Mouse (Mus musculus) MEL (cell line): ENCODE data around the gene Ces1h. TPM values are rescaled to one million over a fixed set of nuclear protein-coding genes. Genes with fewer than 3 reads are reported as not detected.

Experiments used
- DNase-seq: peaks from one replicate; pipeline ENCODE4 v3.0.0; 2011; ENCODE audit warnings: low read depth, low spot score
- H3K27ac ChIP-seq: 2 replicates; pipeline ENCODE4 v1.5.1; 2012; ENCODE audit warnings: low read depth, mild to moderate bottlenecking, control low read depth, low read length, moderate library complexity; ENCODE audit not compliant: control insufficient read depth
- H3K27me3 ChIP-seq, 2 experiments: fragments of 150-350 bp in 1 of 2; sonication (generic) in 1 of 2; 2 replicates each; pipeline ENCODE4 v1.6.1; 2012; ENCODE audit warnings: low read length in 2 of 2, mild to moderate bottlenecking in 2 of 2, improper control_type of control experiment in 1 of 2, moderate library complexity in 1 of 2; ENCODE audit not compliant: insufficient read depth in 2 of 2, control insufficient read depth in 1 of 2
- H3K36me3 ChIP-seq, 2 experiments: 2 replicates each; pipeline ENCODE4 v1.6.1; 2012 to 2014; ENCODE audit warnings: low read length in 2 of 2, improper control_type of control experiment in 1 of 2, inconsistent platforms in 1 of 2, mild to moderate bottlenecking in 1 of 2; ENCODE audit not compliant: insufficient read depth in 2 of 2, control insufficient read depth in 1 of 2
- H3K4me1 ChIP-seq, 2 experiments: fragments of 150-350 bp in 1 of 2; sonication (generic) in 1 of 2; 2 replicates each; pipeline ENCODE4 v1.6.1; 2012; ENCODE audit warnings: low read length in 2 of 2, improper control_type of control experiment in 1 of 2, mild to moderate bottlenecking in 1 of 2; ENCODE audit not compliant: insufficient read depth in 2 of 2, control insufficient read depth in 1 of 2
- H3K4me3 ChIP-seq, 2 experiments: fragments of 150-350 bp in 1 of 2; sonication (generic) in 1 of 2; 2 replicates each; pipeline ENCODE4 v1.5.1; 2012; ENCODE audit warnings: low read depth in 2 of 2, low read length in 2 of 2, mild to moderate bottlenecking in 2 of 2, moderate library complexity in 2 of 2, control low read depth in 1 of 2, improper control_type of control experiment in 1 of 2; ENCODE audit not compliant: control insufficient read depth in 1 of 2, insufficient read depth in 1 of 2
- H3K79me2 ChIP-seq: 2 replicates; pipeline ENCODE4 v1.6.1; 2012; ENCODE audit warnings: mild to moderate bottlenecking, low read length, moderate library complexity; ENCODE audit not compliant: control insufficient read depth, poor library complexity, insufficient read depth
- H3K9ac ChIP-seq: 2 replicates; pipeline ENCODE4 v1.6.1; 2012; ENCODE audit warnings: low read depth, mild to moderate bottlenecking, control low read depth, low read length, moderate library complexity; ENCODE audit not compliant: control insufficient read depth, poor library complexity, severe bottlenecking
- H3K9me3 ChIP-seq: fragments of 150-350 bp; sonication (generic); replicated peaks from 2 replicates; pipeline ENCODE4 v1.6.1; 2012; ENCODE audit warnings: mild to moderate bottlenecking, low read length, improper control_type of control experiment, moderate library complexity; ENCODE audit not compliant: insufficient read depth
- CHD1 ChIP-seq: IDR thresholded peaks from 2 replicates; pipeline ENCODE4 v1.6.1; 2012; ENCODE audit warnings: low read depth, mild to moderate bottlenecking, inconsistent platforms, low read length, improper control_type of control experiment
- E2F4 ChIP-seq: IDR thresholded peaks from 2 replicates; pipeline ENCODE4 v1.6.1; 2011; ENCODE audit warnings: low read depth, low read length, improper control_type of control experiment, borderline replicate concordance
- ELF1 ChIP-seq: IDR thresholded peaks from 2 replicates; pipeline ENCODE4 v1.6.1; 2014; ENCODE audit warnings: low read depth, mild to moderate bottlenecking, inconsistent platforms, low read length, improper control_type of control experiment, moderate library complexity
- EP300 ChIP-seq, 2 experiments: IDR thresholded peaks; 2 replicates each; pipeline ENCODE4 v1.6.1; 2011; ENCODE audit warnings: improper control_type of control experiment in 2 of 2, low read length in 2 of 2, low read depth in 1 of 2, mild to moderate bottlenecking in 1 of 2
- ETS1 ChIP-seq: IDR thresholded peaks from 2 replicates; pipeline ENCODE4 v1.6.1; 2012; ENCODE audit warnings: low read depth, mild to moderate bottlenecking, inconsistent platforms, low read length, improper control_type of control experiment, moderate library complexity
- GATA1 ChIP-seq: IDR thresholded peaks from 2 replicates; pipeline ENCODE4 v1.6.1; 2011; ENCODE audit warnings: low read depth, low read length, improper control_type of control experiment
- HCFC1 ChIP-seq: IDR thresholded peaks from 2 replicates; pipeline ENCODE4 v1.6.1; 2012; ENCODE audit warnings: low read depth, mild to moderate bottlenecking, inconsistent platforms, low read length, improper control_type of control experiment, moderate library complexity
- JUND ChIP-seq: IDR thresholded peaks from 2 replicates; pipeline ENCODE4 v1.6.1; 2011; ENCODE audit warnings: low read depth, mild to moderate bottlenecking, improper control_type of control experiment, low read length
- KAT2A ChIP-seq: conservative IDR thresholded peaks from 2 replicates; pipeline ENCODE4 v1.6.1; 2012; ENCODE audit warnings: low read depth, low read length, improper control_type of control experiment, inconsistent platforms
- MYB ChIP-seq: IDR thresholded peaks from 2 replicates; pipeline ENCODE4 v1.6.1; 2011; ENCODE audit warnings: mild to moderate bottlenecking, low read depth, low read length, improper control_type of control experiment
- MYC ChIP-seq: IDR thresholded peaks from 2 replicates; pipeline ENCODE4 v1.6.1; 2011; ENCODE audit warnings: low read depth, mild to moderate bottlenecking, low read length, improper control_type of control experiment, moderate library complexity
- NRF1 ChIP-seq: IDR thresholded peaks from 2 replicates; pipeline ENCODE4 v1.6.1; 2014; ENCODE audit warnings: low read depth, mild to moderate bottlenecking, inconsistent platforms, low read length, improper control_type of control experiment, moderate library complexity; ENCODE audit not compliant: poor library complexity, insufficient read depth, severe bottlenecking
- POLR2A ChIP-seq, 2 experiments: IDR thresholded peaks; 2 replicates each; pipeline ENCODE4 v1.6.1; 2011 to 2012; ENCODE audit warnings: low read length in 2 of 2, mild to moderate bottlenecking in 2 of 2, control low read depth in 1 of 2, improper control_type of control experiment in 1 of 2, low read depth in 1 of 2, moderate library complexity in 1 of 2; ENCODE audit not compliant: control insufficient read depth in 1 of 2, insufficient read depth in 1 of 2, poor library complexity in 1 of 2
- POLR2AphosphoS2 ChIP-seq: IDR thresholded peaks from 2 replicates; pipeline ENCODE4 v1.6.1; 2011; ENCODE audit warnings: low read length, improper control_type of control experiment
- POLR2AphosphoS5 ChIP-seq: IDR thresholded peaks from 2 replicates; pipeline ENCODE4 v1.6.1; 2012; ENCODE audit warnings: low read depth, borderline replicate concordance, mild to moderate bottlenecking, inconsistent platforms, low read length, moderate library complexity, mixed read lengths
- RCOR1 ChIP-seq: IDR thresholded peaks from 2 replicates; pipeline ENCODE4 v1.6.1; 2012; ENCODE audit warnings: low read depth, mild to moderate bottlenecking, inconsistent platforms, low read length, improper control_type of control experiment
- SIN3A ChIP-seq: IDR thresholded peaks from 2 replicates; pipeline ENCODE4 v1.6.1; 2012; ENCODE audit warnings: low read length, improper control_type of control experiment, inconsistent platforms
- TAL1 ChIP-seq: IDR thresholded peaks from 2 replicates; pipeline ENCODE4 v1.6.1; 2012; ENCODE audit warnings: mild to moderate bottlenecking, inconsistent platforms, low read length, moderate library complexity, mixed read lengths
- TCF12 ChIP-seq: IDR thresholded peaks from 2 replicates; pipeline ENCODE4 v1.6.1; 2014; ENCODE audit warnings: low read depth, mild to moderate bottlenecking, inconsistent platforms, low read length, improper control_type of control experiment, moderate library complexity
- USF1 ChIP-seq: IDR thresholded peaks from 2 replicates; pipeline ENCODE4 v1.6.1; 2014; ENCODE audit warnings: low read depth, mild to moderate bottlenecking, inconsistent platforms, low read length, improper control_type of control experiment, moderate library complexity
- ZKSCAN1 ChIP-seq: IDR thresholded peaks from 2 replicates; pipeline ENCODE4 v1.6.1; 2012; ENCODE audit warnings: low read depth, mild to moderate bottlenecking, inconsistent platforms, low read length, improper control_type of control experiment, moderate library complexity
- ZMIZ1 ChIP-seq: IDR thresholded peaks from 2 replicates; pipeline ENCODE4 v1.6.1; 2012; ENCODE audit warnings: low read depth, mild to moderate bottlenecking, inconsistent platforms, low read length, improper control_type of control experiment, moderate library complexity
- polyA plus RNA-seq, 2 experiments: library from polyadenylated mRNA; stranded (reverse) in 1 of 2; unstranded in 1 of 2; fragments of >175 nt in 1 of 2; fragments of >200 nt in 1 of 2; gene quantifications; 2 replicates each; pipeline versions ENCODE4 v1.2.1 to v1.2.4; 2012; ENCODE audit warnings: low replicate concordance in 2 of 2, low read depth in 1 of 2; ENCODE audit not compliant: insufficient read length in 2 of 2, insufficient read depth in 1 of 2, missing spikeins in 1 of 2
- total RNA-seq: library from RNA; depleted of rRNA; stranded (reverse); fragments of 300-350 nt; gene quantifications from 2 replicates; pipeline ENCODE4 v1.2.3, GENCODE M21; 2012

The Ces1h gene
- total and polyA plus RNA-seq, 3 experiments = not detected

- H3K9ac ChIP-seq = no peak overlapping the region
- DNase-seq = no peak
- H3K9me3 ChIP-seq = no peaks in the 10 kb centered on the region
- no peaks in the 10 kb centered on the region for H3K4me1 ChIP-seq
- H3K27ac ChIP-seq = no peak overlapping the region
- no peaks in the 10 kb centered on the region for H3K27me3 ChIP-seq
- no peaks in the 10 kb centered on the region for H3K36me3 ChIP-seq
- H3K4me3 ChIP-seq = no peak overlapping the region
- no peak for TF ChIP-seq POLR2AphosphoS2
- no peak for TF ChIP-seq POLR2AphosphoS5
- no peak for TF ChIP-seq NRF1
- no peak for TF ChIP-seq MYC
- no peak for TF ChIP-seq GATA1
- no peak for TF ChIP-seq CHD1
- no peak for TF ChIP-seq ETS1
- TF ChIP-seq ZMIZ1 = no peak
- TF ChIP-seq E2F4 = no peak
- TF ChIP-seq TCF12 = no peak
- TF ChIP-seq RCOR1 = no peak
- no peak for TF ChIP-seq KAT2A
- no peak for TF ChIP-seq ZKSCAN1
- no peak for TF ChIP-seq USF1
- no peak for TF ChIP-seq JUND
- TF ChIP-seq POLR2A (IDR thresholded peaks at IDR 0.05; ENCODE audit: control insufficient read depth in 1 of 2, insufficient read depth in 1 of 2, low read depth in 1 of 2, low read length in 2 of 2, poor library complexity in 1 of 2) = no peak
- no peak for TF ChIP-seq MYB
- TF ChIP-seq, all 39 proteins: peak for 0
- no peaks in the 10 kb centered on the region for H3K79me2 ChIP-seq
Observed at GRCm38 (mm10) chr8:93325123-93325522, 54.4 kb downstream of the Ces1h start.

- H3K4me1 ChIP-seq = no peaks in the 10 kb centered on the region
- H3K27ac ChIP-seq = no peak overlapping the region
- H3K27me3 ChIP-seq = no peaks in the 10 kb centered on the region
- no peaks in the 10 kb centered on the region for H3K79me2 ChIP-seq
- no peaks in the 10 kb centered on the region for H3K9me3 ChIP-seq
- H3K36me3 ChIP-seq = no peaks in the 10 kb centered on the region
- DNase-seq = no peak
- no peak overlapping the region for H3K4me3 ChIP-seq
- TF ChIP-seq SIN3A (no peak), USF1 (no peak), ELF1 (no peak), EP300 (IDR thresholded peaks at IDR 0.05; ENCODE audit: low read depth in 1 of 2, low read length in 2 of 2) (no peak), HCFC1 (no peak), TAL1 (no peak), POLR2AphosphoS5 (no peak), TCF12 (no peak)
- no peak overlapping the region for H3K9ac ChIP-seq
Observed at GRCm38 (mm10) chr8:93317031-93317430, 62.5 kb downstream of the Ces1h start.
